Mouse (Mus musculus) embryonic fibroblast, embryonic 13.5 days (primary cell): ENCODE measurements around the gene Cpped1. TPM values are rescaled to one million over a fixed set of nuclear protein-coding genes. Genes with fewer than 3 reads are reported as not detected.

Experiments used
- H3K27ac ChIP-seq: 2 replicates; pipeline ENCODE4 v1.5.1; 2012; ENCODE audit warnings: low read length, control low read depth, inconsistent platforms; ENCODE audit not compliant: insufficient read depth
- H3K4me1 ChIP-seq: 2 replicates; pipeline ENCODE4 v1.6.1; 2011; ENCODE audit warnings: low read length; ENCODE audit not compliant: control insufficient read depth, insufficient read depth
- H3K4me3 ChIP-seq: 2 replicates; pipeline ENCODE4 v1.5.1; 2011; ENCODE audit warnings: mild to moderate bottlenecking, control low read depth, low read length; ENCODE audit not compliant: insufficient read depth
- CTCF ChIP-seq: IDR thresholded peaks from 2 replicates; pipeline ENCODE4 v1.5.1; 2011; ENCODE audit warnings: mild to moderate bottlenecking, control low read depth, low read length, moderate library complexity, borderline replicate concordance; ENCODE audit not compliant: insufficient read depth
- POLR2A ChIP-seq: IDR thresholded peaks from 2 replicates; pipeline ENCODE4 v1.6.1; 2011; ENCODE audit warnings: low read depth, mild to moderate bottlenecking, control low read depth, low read length, moderate library complexity
- polyA plus RNA-seq: library from polyadenylated mRNA; stranded (reverse); fragments of >200 nt; gene quantifications from 2 replicates; pipeline ENCODE4 v1.2.4, GENCODE M21; 2011; ENCODE audit warnings: low read depth; ENCODE audit not compliant: missing spikeins, insufficient read length

Cpped1 gene
- polyA plus RNA-seq, 1 experiment = 33.3 TPM

DNA sequence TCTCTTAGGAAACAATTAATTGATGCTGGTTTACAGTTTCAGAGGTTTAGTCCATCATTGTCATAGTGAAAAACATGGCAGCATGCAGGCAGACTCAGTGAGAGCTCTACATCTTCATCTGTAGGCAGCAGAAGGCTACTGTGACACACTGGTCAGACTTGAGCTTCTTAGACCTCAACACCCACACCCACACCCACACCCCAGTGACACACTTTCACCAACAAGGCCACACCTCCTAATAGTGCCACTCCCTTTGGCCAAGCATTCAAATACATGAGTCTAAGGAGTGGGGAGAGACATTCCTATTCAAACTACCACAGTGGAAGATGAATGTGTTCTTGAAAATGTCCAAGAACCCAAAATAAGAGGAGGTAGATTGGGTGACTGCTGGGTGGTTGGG, 125.9 kb downstream of the Cpped1 start:
- Histone ChIP-seq H3K4me3 (no peak overlapping the region), H3K27ac (no peak overlapping the region), H3K4me1 (peaks cover 4% of the 10 kb centered on the region)
- no peak for TF ChIP-seq CTCF
- TF ChIP-seq POLR2A = no peak

DNA sequence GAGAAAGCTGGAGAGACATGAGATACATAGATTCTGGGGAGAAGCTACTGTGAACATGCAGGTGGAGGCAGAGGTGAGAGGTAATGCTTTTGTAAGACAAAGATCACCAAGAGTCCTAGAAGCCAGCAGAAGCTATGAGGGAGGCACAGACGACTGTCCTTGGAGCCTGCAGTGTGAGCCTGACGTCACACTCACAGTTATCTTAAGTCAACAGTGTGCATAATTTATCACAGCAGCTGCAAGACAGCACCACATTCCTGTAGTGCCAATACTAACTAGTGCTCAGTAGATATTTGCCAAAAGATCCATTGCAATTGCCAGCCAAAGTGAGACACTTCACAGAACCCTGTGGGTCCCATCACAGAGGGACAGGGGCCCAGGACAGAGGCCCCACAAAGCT, 127.2 kb downstream of the Cpped1 start:
- Histone ChIP-seq H3K4me3 (no peak overlapping the region), H3K4me1 (peaks cover 9% of the 10 kb centered on the region), H3K27ac (no peak overlapping the region)
- TF ChIP-seq POLR2A = no peak
- no peak for TF ChIP-seq CTCF

DNA sequence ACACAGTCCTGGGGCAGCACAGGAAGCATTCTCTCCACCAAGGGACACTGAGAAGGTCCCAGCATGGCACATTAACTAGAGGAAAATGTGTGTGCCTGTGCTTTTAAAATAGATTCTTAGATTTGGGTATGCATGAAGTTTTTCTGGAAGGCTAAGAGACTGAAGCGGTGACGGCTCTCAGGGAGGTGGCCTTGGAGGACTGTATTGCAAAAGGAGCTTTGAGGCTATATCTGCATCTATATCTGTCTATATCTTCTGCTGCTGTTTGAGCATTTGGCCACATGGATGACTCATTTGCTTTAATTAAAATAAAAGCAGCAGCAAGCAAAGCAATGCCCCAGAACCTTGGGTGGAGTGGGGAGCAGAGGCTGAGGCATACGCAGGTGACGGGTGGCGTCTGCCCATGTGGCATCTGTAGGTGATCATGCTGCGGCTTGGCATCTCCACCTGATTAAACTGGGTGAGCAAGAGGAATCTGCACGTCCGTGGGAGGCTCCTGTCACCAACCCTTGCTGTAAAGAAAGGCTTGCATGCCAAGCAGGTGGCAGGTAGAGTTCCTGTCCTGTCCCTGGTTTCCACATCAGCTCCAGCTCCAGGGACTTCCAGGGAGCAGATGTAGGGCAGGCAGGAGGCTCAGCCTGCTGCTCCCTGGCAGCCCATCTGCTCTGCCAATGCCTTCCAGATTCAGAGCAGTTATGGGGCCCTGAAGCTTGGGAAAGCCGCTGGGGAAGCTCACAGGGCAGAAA, 130.4 kb downstream of the Cpped1 start:
- Histone ChIP-seq H3K4me3 (no peak overlapping the region), H3K27ac (no peak overlapping the region), H3K4me1 (peaks cover 9% of the 10 kb centered on the region)
- TF ChIP-seq CTCF (no peak), POLR2A (no peak)

DNA sequence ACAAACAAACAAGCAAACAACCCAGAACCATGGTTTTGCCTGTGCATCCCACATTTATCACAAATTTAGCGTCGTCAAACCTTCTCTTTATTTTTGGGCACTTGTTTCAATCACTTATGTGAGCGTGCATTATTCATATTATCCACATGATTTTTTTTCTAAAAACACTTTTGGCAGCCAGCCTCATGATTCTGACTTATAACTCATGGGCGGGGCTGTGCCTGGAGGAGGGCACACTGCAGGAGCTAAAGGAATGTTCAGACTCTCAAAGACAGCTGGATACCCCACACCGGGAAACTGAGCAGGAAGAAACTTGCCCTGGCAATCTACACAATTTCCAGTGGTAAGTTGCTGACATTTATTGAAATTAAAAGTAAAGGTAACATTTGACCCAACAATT, 131.1 kb downstream of the Cpped1 start:
- Histone ChIP-seq H3K27ac (no peak overlapping the region), H3K4me3 (no peak overlapping the region), H3K4me1 (peaks cover 9% of the 10 kb centered on the region)
- TF ChIP-seq CTCF (no peak), POLR2A (no peak)

DNA sequence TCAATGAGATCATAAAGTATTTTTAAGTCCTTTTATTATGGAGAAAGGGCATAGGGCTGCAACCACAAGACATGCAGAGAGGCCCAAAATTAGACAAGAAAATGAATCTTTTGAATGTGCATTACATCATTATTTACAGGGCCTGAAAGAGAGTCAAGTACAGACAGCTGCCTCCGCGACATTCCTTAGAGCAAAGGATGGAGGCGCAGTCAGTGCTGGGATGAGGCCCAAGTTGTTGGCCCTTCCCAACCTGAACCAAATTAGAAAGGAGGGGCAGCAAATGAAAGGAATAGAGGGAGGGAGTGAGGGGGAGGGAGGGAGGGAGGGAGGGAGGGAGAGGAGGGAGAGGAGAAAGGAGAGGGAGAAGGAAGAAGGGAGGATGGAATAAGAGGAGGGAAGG, 132.7 kb downstream of the Cpped1 start:
- H3K4me1 ChIP-seq = peaks cover 9% of the 10 kb centered on the region; the same call in 1 of the 2 replicates
- TF ChIP-seq POLR2A = no peak
- no peak for TF ChIP-seq CTCF
- H3K27ac ChIP-seq = no peak overlapping the region
- H3K4me3 ChIP-seq = no peak overlapping the region

DNA sequence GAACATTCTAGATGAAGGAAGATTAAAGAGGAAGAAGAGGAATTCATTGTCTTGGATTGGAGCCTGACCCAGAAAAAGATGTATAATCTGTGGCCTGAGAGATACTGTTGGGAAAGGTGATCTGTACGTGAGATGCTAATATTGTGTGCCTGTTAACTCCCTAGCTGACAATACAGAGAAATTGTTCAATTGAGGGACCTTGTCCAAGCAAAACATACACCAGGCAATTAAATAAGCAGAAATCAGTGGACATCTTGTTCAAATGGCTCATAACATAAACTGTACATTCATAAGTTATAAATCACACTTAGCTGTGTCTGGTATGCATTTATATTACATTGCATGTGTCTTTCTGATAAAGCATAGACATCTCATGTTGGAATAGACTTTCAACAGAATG, 134.9 kb downstream of the Cpped1 start:
- no peak for TF ChIP-seq POLR2A
- TF ChIP-seq CTCF = no peak
- no peak overlapping the region for H3K27ac ChIP-seq
- no peak overlapping the region for H3K4me3 ChIP-seq
- peaks cover 9% of the 10 kb centered on the region; the same call in 1 of the 2 replicates for H3K4me1 ChIP-seq

DNA sequence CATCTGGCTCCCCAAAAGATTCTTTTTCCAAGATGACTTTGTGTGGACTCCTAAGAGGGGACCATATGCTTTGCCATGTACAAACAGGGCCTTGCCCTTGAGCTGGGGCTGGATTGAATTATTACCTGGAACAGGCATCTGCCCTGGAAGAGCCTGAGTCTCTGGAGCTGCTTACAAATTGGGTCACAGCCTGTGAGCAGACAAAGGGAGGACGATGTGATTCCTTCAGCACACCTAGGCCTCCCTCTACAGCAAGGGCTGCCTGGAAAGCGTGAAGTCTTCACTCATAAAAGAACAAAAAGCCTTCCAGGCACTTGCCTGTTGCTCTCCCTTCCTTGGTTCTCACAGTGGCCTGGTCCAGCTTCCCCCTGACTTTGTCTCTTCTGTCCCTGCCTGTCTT, 136.9 kb downstream of the Cpped1 start:
- Histone ChIP-seq H3K4me3 (no peak overlapping the region), H3K27ac (no peak overlapping the region), H3K4me1 (no peaks in the 10 kb centered on the region)
- TF ChIP-seq CTCF (no peak), POLR2A (no peak)

DNA sequence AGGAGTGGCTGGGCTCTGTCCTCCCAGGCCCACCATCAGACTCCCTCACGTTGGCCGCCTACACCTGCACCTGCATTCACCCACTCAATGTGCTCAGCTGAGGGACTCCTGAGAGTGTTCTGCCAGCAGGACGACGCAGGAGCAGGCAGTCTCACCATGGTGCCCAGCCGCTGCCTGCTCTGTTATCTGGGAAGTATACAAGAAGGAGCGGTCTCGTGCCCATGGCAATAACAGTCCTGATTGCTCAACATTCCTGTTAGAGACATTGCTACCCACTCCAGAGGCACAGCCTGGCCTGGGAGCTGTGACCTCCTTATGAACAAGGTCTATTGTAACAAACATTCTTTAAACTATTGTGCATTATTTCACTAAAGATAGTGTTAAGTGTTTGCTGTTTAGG, 151.3 kb downstream of the Cpped1 start:
- Histone ChIP-seq H3K4me3 (no peak overlapping the region), H3K27ac (no peak overlapping the region), H3K4me1 (no peaks in the 10 kb centered on the region)
- TF ChIP-seq CTCF (no peak), POLR2A (no peak)

DNA sequence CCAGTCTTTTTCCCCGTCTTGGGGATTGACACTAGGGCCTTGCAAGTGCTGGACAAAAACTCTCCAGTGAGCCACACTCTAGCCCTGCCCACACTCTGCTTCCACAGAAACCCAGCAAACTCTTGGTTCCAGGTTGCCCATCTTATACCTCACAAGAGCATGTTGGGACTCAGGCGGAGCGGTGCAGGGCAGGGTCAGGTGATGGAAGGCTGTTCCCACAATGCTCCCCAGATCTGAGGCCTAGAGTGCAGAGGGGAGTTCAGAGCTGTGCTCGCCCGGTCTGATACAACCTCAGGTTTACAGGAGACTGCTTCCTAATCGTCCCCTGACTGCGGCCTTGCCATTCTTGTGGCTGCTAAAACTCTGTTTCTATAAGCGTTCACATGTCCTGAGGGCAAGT, 151.8 kb downstream of the Cpped1 start:
- no peak for TF ChIP-seq CTCF
- TF ChIP-seq POLR2A = no peak
- Histone ChIP-seq H3K4me1 (no peaks in the 10 kb centered on the region), H3K4me3 (no peak overlapping the region), H3K27ac (no peak overlapping the region)

DNA sequence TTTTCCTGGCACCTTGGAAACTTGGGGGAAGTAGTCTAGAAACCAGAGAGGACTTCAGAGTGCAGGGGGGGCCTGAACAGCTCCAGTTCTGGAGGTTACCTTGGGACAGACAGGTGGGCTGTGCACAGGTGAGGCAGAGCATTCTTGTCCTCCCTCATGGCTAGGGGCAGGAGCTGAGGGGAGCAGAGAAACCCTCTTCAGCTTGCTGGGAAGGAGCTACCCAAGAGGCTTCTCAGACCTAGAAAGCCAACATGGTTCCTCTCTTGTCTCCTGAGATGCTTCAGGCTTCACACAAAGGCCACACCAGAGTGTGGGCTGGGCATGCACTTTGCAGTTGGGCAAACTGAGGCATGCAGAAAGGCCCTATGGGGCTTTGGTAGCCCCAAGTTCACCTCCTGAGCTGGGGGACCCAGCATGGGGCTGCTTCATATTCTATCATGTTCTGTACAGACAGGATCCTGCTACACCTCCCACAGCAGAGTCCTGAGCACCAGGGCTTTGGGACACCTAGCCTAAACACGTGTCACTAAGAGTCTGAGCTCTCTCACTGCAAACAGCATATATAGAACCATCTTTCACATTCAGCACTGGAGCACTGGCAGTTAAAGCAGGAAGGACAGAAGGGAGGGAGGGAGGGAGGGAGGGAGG, 152.5 kb downstream of the Cpped1 start:
- no peak overlapping the region for H3K4me3 ChIP-seq
- TF ChIP-seq CTCF (no peak), POLR2A (no peak)
- H3K27ac ChIP-seq = no peak overlapping the region
- no peaks in the 10 kb centered on the region for H3K4me1 ChIP-seq
